Mouse (Mus musculus): ENCODE measurements around the gene Papln. TPM values are rescaled to one million over a fixed set of nuclear protein-coding genes. Genes with fewer than 3 reads are reported as not detected.

Papln gene
- polyA plus RNA-seq, 1 experiment from 2014 or later: 0.23 TPM

DNA sequence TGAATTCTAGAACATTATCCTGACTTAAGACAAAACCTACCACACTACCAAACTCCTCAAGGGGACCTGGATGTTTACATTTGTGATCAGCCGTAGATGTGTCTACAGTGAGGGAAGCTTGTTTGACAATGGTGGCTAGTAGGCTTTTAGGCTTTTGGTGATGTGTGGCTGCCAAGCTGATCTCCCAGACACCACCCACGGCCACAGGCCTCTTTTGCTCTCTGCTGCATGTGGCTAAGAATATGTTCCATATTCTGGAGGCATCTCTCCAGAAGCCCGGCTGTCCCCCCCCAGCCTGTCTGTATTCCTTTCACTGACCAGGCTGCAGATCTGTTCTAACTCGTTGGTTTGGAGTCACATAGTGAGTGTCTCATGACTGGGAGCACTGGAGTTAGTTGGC lies 27.3 kb downstream of the Papln start:
- Histone ChIP-seq H3K27ac (replicated peaks) (no peak overlapping the region), H3K4me3 (replicated peaks) (no peak overlapping the region), H3K4me1 (no peaks in the 10 kb centered on the region), H3K27me3 (replicated peaks) (no peaks in the 10 kb centered on the region), H3K9me3 (replicated peaks) (no peaks in the 10 kb centered on the region), H3K36me3 (peaks cover 15% of the 10 kb centered on the region), H3K9ac (replicated peaks) (no peak overlapping the region), H3K4me2 (no peak overlapping the region)
- 91% methylated on average over 4 of the region's 4 CpGs for WGBS
- ATAC-seq (ENCODE audit: low FRiP score): no peak

DNA sequence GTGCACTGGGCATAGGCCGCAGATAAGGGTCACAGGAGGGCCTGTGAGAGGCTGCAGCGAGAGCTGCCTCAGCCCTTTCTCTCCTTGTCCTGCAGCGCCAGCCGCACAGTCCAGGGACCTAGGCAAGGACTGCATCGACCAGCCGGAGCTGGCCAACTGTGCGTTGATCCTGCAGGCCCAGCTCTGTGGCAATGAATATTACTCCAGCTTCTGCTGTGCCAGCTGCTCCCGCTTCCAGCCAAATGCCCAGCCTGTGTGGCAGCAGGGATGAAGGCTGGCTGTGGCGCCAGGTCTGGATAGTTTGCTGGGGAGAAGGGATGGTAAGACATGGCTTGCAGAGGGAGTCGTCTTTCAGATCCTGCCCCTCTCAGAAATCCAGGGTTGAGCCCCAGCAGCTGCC lies 28.3 kb downstream of the Papln start:
- Histone ChIP-seq H3K27ac (replicated peaks) (no peak overlapping the region), H3K4me3 (replicated peaks) (no peak overlapping the region), H3K9ac (replicated peaks) (no peak overlapping the region), H3K27me3 (replicated peaks) (no peaks in the 10 kb centered on the region), H3K4me1 (no peaks in the 10 kb centered on the region), H3K9me3 (replicated peaks) (no peaks in the 10 kb centered on the region), H3K36me3 (peaks cover 21% of the 10 kb centered on the region), H3K4me2 (no peak overlapping the region)
- 0 out of 2 replicates have a peak, but pooled peaks have one; percentile 24 for ATAC-seq (ENCODE audit: low FRiP score)
- WGBS: 86% methylated on average over 10 of the region's 10 CpGs

DNA sequence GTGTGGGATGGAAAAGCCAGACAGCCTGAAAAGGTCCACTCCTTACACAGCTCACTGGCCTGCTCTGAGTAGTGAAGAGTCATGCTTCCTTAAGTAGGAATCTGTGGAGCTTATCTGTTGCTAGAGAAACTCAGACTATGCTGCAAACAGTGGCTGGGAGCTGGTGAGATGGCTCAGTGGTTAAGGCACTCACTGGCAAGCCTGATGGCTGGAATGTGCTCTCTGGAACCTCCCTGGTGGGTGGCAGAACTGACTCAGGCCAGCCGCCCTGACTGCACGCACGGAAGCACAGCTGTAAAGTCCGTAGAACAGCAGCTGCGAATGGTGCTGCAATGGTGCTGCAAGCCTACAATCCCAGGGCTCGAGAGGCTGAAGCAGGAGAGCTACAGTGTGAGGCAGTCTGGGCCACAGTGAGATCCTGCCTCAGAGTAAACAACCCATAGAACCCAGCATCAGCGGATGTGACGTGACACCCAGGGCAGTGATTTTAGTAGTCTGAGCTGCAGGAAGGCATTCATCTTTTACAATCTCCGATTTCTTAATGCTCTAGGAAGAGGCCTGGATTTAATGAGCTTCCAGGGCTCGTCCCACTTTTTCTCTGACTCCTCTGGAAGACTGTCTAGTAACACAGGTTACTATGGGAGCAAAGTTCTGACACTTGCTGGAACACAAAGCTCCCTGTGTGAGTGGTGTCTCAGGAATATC lies 29.4 kb downstream of the Papln start:
- H3K9ac ChIP-seq (replicated peaks): no peak overlapping the region
- 67% methylated on average over 10 of the region's 10 CpGs for WGBS
- no peak overlapping the region for H3K27ac ChIP-seq (replicated peaks)
- H3K27me3 ChIP-seq (replicated peaks): no peaks in the 10 kb centered on the region
- no peak overlapping the region for H3K4me2 ChIP-seq
- H3K4me3 ChIP-seq (replicated peaks): no peak overlapping the region
- H3K4me1 ChIP-seq: no peaks in the 10 kb centered on the region
- no peaks in the 10 kb centered on the region for H3K9me3 ChIP-seq (replicated peaks)
- peaks cover 26% of the 10 kb centered on the region for H3K36me3 ChIP-seq
- no peak for ATAC-seq (ENCODE audit: low FRiP score)

DNA sequence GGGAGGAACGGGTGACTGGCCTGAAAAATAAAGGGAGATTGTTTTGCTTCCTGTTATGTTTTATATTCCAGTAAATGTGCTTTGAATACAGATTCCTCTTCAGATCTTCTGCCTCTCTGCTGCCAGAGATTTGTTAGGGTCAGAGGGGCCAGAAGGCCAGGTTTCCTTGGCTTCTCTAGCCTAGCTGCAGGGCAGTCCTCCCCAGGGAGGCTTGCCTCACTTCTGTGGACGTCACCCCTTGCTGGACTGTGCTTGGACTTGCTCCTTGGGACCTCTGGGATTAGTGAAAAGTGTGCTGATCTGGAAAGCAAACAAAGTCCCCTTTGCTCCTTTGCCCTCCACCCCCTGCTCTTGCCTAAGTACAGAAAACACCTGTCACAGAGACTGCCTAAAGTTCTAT lies 31.6 kb downstream of the Papln start:
- Histone ChIP-seq H3K27ac (replicated peaks) (no peak overlapping the region), H3K9ac (replicated peaks) (no peak overlapping the region), H3K9me3 (replicated peaks) (no peaks in the 10 kb centered on the region), H3K36me3 (peaks cover 40% of the 10 kb centered on the region), H3K4me3 (replicated peaks) (no peak overlapping the region), H3K27me3 (replicated peaks) (no peaks in the 10 kb centered on the region), H3K4me1 (no peaks in the 10 kb centered on the region), H3K4me2 (no peak overlapping the region)
- ATAC-seq (ENCODE audit: low FRiP score): no peak
- 79% methylated on average over 2 of the region's 2 CpGs for WGBS

DNA sequence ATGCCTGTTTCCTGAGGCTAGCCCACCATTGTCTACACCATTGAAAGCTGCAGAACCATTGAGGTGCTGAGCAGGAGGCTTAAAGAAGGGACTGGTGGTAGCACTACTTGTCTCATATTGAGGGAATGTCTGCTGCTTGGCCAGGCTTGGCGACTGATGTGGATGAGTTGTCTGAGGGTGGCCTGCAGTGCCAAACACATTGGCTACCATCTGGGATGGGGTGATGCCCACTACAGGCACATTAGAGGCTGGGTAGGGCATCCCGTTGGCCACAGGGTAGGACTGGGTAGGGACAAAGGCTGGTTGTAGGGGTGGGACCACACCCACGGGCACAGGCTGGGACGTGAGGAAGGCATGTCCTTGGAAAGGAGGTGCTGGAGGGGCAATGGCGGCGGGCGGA lies 32.2 kb downstream of the Papln start:
- no peak overlapping the region for H3K27ac ChIP-seq (replicated peaks)
- WGBS: 95% methylated on average over 7 of the region's 7 CpGs
- peaks cover 40% of the 10 kb centered on the region for H3K36me3 ChIP-seq
- no peak overlapping the region for H3K4me2 ChIP-seq
- H3K4me1 ChIP-seq: no peaks in the 10 kb centered on the region
- no peak overlapping the region for H3K4me3 ChIP-seq (replicated peaks)
- no peak overlapping the region for H3K9ac ChIP-seq (replicated peaks)
- no peaks in the 10 kb centered on the region for H3K9me3 ChIP-seq (replicated peaks)
- no peak for ATAC-seq (ENCODE audit: low FRiP score)
- H3K27me3 ChIP-seq (replicated peaks): no peaks in the 10 kb centered on the region

DNA sequence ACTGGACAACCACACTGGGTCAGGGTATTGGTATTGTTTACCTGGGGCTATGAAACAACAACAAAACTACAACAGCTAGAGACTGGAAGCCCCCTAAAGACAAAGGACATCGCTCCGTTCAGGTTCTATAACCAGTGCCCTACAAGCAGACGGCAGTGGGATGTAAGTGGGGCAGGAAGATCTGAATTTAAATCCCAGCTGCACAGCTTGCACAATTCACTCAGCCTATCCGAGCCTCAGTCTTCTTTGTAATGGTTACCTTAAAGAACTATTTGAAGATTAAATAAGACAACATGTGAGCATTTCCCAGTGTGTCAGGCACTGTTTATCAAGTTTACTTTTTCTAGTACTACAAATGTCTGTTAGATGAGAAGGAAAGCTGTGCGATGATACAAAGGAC lies 34.9 kb downstream of the Papln start:
- Histone ChIP-seq H3K27me3 (replicated peaks) (no peaks in the 10 kb centered on the region), H3K4me1 (no peaks in the 10 kb centered on the region), H3K4me3 (replicated peaks) (no peak overlapping the region), H3K9ac (replicated peaks) (no peak overlapping the region), H3K27ac (replicated peaks) (no peak overlapping the region), H3K9me3 (replicated peaks) (no peaks in the 10 kb centered on the region), H3K4me2 (no peak overlapping the region), H3K36me3 (peaks cover 40% of the 10 kb centered on the region)
- no peak for ATAC-seq (ENCODE audit: low FRiP score)
- 85% methylated on average over 5 of the region's 5 CpGs for WGBS

DNA sequence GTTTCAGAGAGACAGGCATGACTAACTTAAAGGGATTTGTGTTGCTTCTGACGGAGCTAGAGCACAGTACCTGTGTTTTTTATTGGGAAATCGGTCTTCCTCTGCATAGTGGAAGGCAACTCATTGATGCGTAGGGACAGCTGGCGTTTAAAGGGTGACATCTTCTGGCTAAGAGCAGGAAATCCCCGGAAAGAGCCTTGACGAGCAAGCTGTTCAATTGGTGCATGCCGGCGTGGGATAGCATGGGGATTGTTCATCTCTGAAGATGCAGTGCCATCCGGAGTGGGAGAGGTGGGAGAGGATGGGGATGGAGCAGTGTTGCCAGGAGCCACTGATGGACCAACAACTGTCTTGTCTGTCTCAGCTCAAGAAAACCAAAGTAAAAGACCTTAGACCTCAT lies 37.5 kb downstream of the Papln start:
- no peak overlapping the region for H3K4me2 ChIP-seq
- 43% methylated on average over 9 of the region's 9 CpGs for WGBS
- no peak overlapping the region for H3K27ac ChIP-seq (replicated peaks)
- no peak overlapping the region for H3K9ac ChIP-seq (replicated peaks)
- H3K4me3 ChIP-seq (replicated peaks): no peak overlapping the region
- 0 out of 2 replicates have a peak, but pooled peaks cover 2% of the 10 kb centered on the region for H3K9me3 ChIP-seq (replicated peaks)
- H3K36me3 ChIP-seq: peaks cover 54% of the 10 kb centered on the region
- H3K4me1 ChIP-seq: no peaks in the 10 kb centered on the region
- no peaks in the 10 kb centered on the region for H3K27me3 ChIP-seq (replicated peaks)
- peak; percentile 70; the same call in 1 of the 2 replicates for ATAC-seq (ENCODE audit: low FRiP score)

DNA sequence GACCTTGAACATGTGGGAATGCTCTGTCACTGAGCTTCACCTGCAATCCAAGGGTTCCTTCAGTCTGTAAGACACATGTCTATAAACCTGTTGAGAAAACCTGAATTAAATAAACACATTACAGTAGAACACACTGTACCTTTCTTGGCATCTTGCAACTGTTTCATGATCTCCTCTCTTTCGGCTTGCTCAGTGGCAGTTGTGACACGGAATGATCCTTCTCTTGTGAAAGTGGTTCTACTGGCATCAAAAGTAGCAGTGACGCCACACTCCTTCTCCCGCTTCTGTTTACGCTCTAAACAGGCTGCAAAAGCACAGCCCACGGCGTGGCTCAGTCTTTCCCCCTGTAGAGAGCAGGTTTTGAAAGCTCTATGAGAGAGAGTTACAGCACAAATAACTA lies 40.2 kb downstream of the Papln start:
- no peak overlapping the region for H3K4me3 ChIP-seq (replicated peaks)
- H3K36me3 ChIP-seq: peaks cover 61% of the 10 kb centered on the region
- no peak for ATAC-seq (ENCODE audit: low FRiP score)
- no peaks in the 10 kb centered on the region for H3K4me1 ChIP-seq
- 97% methylated on average over 7 of the region's 7 CpGs for WGBS
- no peak overlapping the region for H3K9ac ChIP-seq (replicated peaks)
- 0 out of 2 replicates have a peak, but pooled peaks cover 2% of the 10 kb centered on the region for H3K9me3 ChIP-seq (replicated peaks)
- no peak overlapping the region for H3K27ac ChIP-seq (replicated peaks)
- no peak overlapping the region for H3K4me2 ChIP-seq
- H3K27me3 ChIP-seq (replicated peaks): no peaks in the 10 kb centered on the region

DNA sequence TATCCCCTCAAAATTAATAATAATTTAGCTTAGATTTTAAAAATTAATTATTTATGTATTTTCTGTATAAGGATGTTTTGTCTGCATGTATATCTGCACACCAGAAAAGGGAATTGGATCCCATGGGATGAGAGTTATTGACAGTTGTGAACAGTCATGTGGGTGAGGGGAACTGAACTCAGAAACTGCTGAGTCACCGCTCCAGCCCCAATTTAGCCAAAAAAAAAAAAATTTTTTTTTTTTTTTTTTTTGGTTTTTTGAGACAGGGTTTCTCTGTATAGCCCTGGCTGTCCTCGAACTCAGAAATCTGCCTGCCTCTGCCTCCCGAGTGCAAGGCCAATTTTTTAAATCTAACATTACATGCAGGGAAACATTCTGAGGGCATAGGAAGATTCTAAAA lies 48.5 kb downstream of the Papln start:
- Histone ChIP-seq H3K9me3 (replicated peaks) (no peaks in the 10 kb centered on the region), H3K27me3 (replicated peaks) (no peaks in the 10 kb centered on the region), H3K36me3 (peaks cover 14% of the 10 kb centered on the region), H3K4me2 (no peak overlapping the region), H3K4me1 (no peaks in the 10 kb centered on the region), H3K9ac (replicated peaks) (no peak overlapping the region), H3K27ac (replicated peaks) (no peak overlapping the region), H3K4me3 (replicated peaks) (no peak overlapping the region)
- ATAC-seq (ENCODE audit: low FRiP score): no peak
- 93% methylated on average over 3 of the region's 3 CpGs for WGBS

DNA sequence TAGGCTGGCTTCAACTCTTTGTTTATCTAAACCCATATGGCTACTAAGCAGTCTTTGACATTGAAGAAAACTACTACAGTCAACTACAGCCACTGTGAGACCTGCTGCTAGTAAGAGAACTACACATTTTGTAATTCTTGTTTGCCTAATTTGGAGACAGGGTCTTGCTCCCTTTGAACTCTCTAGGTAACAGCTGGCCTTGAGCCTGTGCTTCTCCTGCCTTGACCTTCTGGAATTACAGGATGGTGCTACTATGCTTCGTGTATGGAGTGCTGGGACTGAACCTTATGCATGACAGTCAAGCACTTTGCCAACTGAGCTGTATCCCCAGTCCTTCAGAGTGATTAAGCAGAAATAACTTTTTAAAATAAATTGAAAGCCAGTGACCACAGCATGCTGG lies 53.2 kb downstream of the Papln start:
- WGBS: 91% methylated on average over 1 of the region's 1 CpGs
- H3K4me3 ChIP-seq (replicated peaks): no peak overlapping the region

DNA sequence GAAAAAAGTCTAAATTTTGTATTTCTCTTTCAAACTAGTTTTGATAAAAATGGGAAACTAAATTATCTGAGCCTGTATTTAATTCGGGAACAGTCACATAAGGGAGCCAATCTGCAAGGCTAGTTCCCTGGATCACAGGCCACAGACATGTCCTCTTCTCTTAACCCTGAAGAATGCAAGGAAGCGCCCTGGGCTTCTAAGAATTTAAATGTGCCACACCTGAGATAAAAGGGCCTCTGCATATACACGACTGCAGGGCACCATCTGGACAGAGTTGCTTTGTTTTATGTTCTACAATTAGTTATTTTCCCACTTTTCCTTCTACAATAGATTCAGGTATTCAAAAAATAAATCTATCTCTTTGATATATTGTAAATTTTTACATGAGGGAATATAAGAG lies 67.0 kb downstream of the Papln start:
- Histone ChIP-seq H3K36me3 (no peaks in the 10 kb centered on the region), H3K27ac (replicated peaks) (no peak overlapping the region), H3K4me1 (no peaks in the 10 kb centered on the region), H3K27me3 (replicated peaks) (no peaks in the 10 kb centered on the region), H3K4me3 (replicated peaks) (no peak overlapping the region), H3K9ac (replicated peaks) (no peak overlapping the region), H3K9me3 (replicated peaks) (no peaks in the 10 kb centered on the region), H3K4me2 (no peak overlapping the region)
- WGBS: 92% methylated on average over 3 of the region's 3 CpGs
- no peak for ATAC-seq (ENCODE audit: low FRiP score)

More for the DNA sequence above, 53.2 kb downstream of the Papln start:
- H3K27ac ChIP-seq (replicated peaks): no peak overlapping the region
- no peak overlapping the region for H3K4me2 ChIP-seq
- no peaks in the 10 kb centered on the region for H3K9me3 ChIP-seq (replicated peaks)
- H3K4me1 ChIP-seq: no peaks in the 10 kb centered on the region
- no peaks in the 10 kb centered on the region for H3K36me3 ChIP-seq
- no peak for ATAC-seq (ENCODE audit: low FRiP score)
- H3K27me3 ChIP-seq (replicated peaks): no peaks in the 10 kb centered on the region
- no peak overlapping the region for H3K9ac ChIP-seq (replicated peaks)

DNA sequence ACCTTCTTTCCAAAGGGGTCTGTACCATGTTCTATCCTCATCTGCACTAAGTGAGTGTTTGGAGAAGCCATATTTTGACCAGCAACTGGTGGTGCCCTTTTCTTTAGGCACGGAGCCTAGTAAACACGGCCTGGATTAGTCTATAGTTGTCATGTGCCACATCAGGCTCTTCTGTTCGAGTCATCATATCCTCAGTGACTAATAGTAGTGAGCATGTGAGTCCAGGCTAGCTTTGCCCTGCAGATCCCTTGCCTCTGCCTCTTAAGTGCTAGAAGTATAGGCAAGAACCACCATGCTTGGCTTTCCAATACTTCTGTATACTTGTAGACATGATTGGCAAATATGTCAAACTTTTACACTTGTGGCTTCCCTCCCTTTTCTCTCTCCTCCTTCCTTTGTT lies 70.5 kb downstream of the Papln start:
- Histone ChIP-seq H3K9ac (replicated peaks) (no peak overlapping the region), H3K9me3 (replicated peaks) (no peaks in the 10 kb centered on the region), H3K27me3 (replicated peaks) (no peaks in the 10 kb centered on the region), H3K27ac (replicated peaks) (no peak overlapping the region), H3K36me3 (peaks cover 14% of the 10 kb centered on the region), H3K4me1 (no peaks in the 10 kb centered on the region), H3K4me3 (replicated peaks) (no peak overlapping the region), H3K4me2 (no peak overlapping the region)
- ATAC-seq (ENCODE audit: low FRiP score): no peak
- 96% methylated on average over 3 of the region's 3 CpGs for WGBS

All from neural tube, embryonic 15.5 days (tissue).